Mouse (Mus musculus) mouse trophoblast stem cell (cell line): ENCODE data around the gene Krcc1.
"Not testable (repeated sequence)": the region's sequence is repeated elsewhere in the genome, so short reads cannot be mapped to it uniquely, and the experiment has no call there.

Experiments used
- in situ Hi-C, 2 experiments: fragments of 300-500 bp; cut with MseI, MboI; formaldehyde crosslinking; loops; 2 replicates in 1 of 2; 3 replicates in 1 of 2; pipeline ENCODE4 v1.15.1; 2025

The Krcc1 gene

DNA sequence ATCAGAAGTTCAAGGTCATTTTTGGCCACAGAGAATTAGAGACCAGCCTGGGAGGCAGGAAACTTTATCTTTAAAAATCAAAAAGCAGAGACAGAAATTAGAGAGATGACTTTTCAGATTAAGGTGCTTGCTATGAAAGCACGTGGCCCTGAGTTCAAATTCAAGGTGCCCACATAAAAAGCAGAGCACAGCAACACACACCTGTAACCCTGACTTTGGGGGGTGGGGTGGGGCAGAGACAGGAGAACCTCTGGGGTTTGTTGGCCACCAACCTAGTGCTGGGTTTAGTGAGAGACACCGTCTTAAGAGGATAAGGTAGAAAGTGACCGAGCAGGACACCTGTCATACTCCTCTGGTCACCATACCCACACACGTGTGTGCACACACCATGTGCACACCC, 60.0 kb downstream of the Krcc1 start:
- in situ Hi-C loops: not testable (repeated sequence)

DNA sequence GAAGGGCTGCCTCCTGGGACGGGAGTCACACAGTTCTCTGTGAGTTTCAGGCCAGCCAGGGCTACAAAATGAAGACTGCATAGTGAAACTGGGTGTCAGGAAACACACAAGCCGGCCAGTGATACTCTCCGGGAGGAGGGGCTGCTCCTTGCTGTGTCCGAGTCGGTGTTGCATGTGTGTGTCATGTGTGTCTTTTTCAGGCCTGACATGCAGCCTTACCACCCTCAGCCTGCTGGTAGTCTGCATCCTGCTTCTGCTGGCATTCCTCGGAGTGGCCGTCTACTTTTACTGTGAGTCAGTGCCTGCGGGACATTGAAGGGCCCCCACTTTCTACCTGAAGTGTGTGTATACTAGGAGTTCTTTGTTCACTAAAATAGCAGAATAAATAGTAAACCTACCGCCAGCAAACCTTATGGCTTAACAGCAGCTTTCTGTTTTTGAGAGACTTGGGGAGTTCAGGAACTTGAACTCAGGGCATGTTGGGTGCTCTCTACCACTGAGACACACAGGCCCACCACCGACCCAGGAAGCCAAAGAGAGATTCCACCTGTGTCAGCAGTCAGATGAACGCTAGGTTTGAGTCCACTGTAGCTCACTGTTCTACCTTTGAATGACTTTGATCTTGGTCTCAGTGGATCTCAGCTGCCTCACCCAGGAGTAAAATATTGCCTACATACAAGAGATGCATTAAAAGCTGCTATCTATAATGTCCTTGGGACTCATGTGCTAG, 60.9 kb downstream of the Krcc1 start:
- in situ Hi-C loops: no loop called here

DNA sequence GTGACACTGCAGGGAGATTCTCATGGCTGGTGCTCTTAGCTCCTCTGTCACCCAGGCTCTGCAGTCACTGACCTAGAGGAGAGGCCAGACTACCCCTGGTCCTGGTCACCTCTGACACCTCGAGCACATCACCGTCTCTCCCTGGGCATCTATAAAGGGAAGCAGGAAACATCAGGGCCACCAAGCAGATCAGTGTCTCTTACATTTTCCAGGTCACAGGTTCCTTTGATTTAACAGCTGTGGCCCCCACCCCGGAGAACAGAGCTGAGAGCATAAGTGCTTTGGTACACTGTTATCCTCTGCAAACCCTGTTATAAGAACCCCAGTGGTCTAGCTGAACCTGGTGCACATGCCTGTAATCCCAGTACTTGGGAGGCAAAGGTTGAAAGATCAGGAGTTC, 61.6 kb downstream of the Krcc1 start:
- in situ Hi-C loops: no loop called here

GRCm38 (mm10) chr6:71333578-71334273, 62.2 kb downstream of the Krcc1 start:
- in situ Hi-C loops: no loop called here
